Mouse (Mus musculus) adrenal gland, postnatal 25 days (tissue): ENCODE measurements around the gene Idi2. TPM values are rescaled to one million over a fixed set of nuclear protein-coding genes. Genes with fewer than 3 reads are reported as not detected.
"Not testable (repeated sequence)": the region's sequence is repeated elsewhere in the genome, so short reads cannot be mapped to it uniquely, and the experiment has no call there.

ENCODE experiments used
- DNase-seq: peaks from one replicate; pipeline ENCODE4 v3.0.0; 2021; ENCODE audit warnings: mixed read lengths
- microRNA-seq, 2 experiments: library from miRNA; unstranded; fragments of <30 nt; microRNA quantifications; one replicate each; pipeline ENCODE4 v1.2.0; 2021
- total RNA-seq: library from RNA; stranded (reverse); gene quantifications from 2 replicates; pipeline ENCODE4 v1.2.3, GENCODE M21; 2021

The Idi2 gene
- total RNA-seq, 1 experiment from 2014 or later = not detected

DNA sequence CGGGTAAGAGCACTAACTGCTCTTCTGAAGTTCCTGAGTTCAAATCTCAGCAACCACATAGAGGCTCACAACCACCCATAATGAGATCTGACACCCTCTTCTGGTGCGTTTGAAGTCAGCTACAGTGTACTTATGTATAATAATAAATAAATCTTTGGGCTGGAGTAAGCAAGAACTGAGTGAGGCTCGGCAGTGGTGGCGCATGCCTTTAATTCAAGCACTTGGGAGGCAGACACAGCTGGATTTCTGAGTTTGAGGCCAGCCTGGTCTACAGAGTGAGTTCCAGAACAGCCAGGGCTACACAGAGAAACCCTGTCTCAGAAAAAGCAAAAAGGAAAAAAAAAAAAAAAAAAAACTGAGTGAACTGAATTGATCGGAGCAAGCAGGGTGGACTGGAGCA lies 44.6 kb downstream of the Idi2 start:
- not testable (repeated sequence) for DNase-seq

DNA sequence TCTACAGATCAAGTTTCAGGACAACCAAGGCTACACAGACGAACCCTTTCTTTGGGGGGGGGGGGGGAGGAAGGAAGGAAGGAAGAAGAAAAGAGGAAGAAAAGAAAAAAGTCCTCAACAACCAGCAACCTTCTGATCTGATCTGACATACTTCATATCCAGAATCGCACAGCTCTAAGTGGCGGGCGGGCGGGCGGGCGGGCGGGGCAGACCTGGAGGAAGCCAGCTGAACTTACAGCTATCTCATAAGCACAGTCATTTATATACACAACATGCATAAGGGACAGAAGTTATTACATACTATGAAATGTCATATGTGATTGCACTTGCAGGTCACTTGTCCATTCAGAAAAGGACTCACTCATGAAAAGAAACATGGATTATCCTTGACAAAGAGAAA lies 46.8 kb downstream of the Idi2 start:
- no peak for DNase-seq

DNA sequence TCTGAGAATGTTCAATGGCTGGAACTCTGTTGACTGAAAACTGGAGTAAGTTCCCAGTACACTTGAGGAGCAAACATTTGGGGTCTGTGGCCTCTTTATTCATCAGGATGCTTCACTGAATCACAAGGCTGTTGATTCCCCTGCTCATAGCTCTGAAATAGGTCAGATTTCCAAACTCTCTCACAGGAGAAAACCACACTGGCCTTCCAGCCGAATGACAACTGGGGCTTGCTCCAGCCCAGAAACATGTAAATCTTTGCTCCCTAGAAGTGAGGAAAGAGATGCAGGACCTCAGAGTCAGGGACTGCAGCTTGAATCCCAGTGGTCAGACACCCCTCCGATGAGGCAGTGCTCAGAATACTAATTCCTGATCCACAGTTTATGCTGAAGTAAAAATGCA lies 50.6 kb downstream of the Idi2 start:
- DNase-seq = no peak

Small RNA genes within 50 kb of the gene (microRNA-seq; reads per million reads assigned to microRNA genes)
- 0 reads per million in 2 experiments for gene Gm22750

Other genes with a start within 250 kb of the Idi2 start
- 43.0 and 51.0 TPM in 2 replicates for gene Wdr37, start 81.0 kb upstream of the Idi2 start, total RNA-seq
- 258 and 343 TPM in 2 replicates for gene Idi1, start 67.4 kb upstream of the Idi2 start, total RNA-seq
- not detected in 2 replicates for gene Gm9745, start 4.6 kb upstream of the Idi2 start, total RNA-seq
- gene Gtpbp4, start 43.2 kb downstream of the Idi2 start, total RNA-seq = 56.0 and 65.4 TPM in 2 replicates
- 66.6 and 75.1 TPM in 2 replicates for gene Larp4b, start 141.0 kb downstream of the Idi2 start, total RNA-seq